In genomic region chr3:100818709-100819108, GRCm38 (mm10) we compare ENCODE assay signal across 25 mouse cellular contexts. TPM values are rescaled to one million over a fixed set of nuclear protein-coding genes. Genes with fewer than 3 reads are reported as not detected.
DNase-seq lines count a peak whose midpoint lies in the region; ATAC-seq and TF ChIP-seq lines count a peak whose summit lies in the region.
"Had no signal": no experiment of that assay in that cellular context is flagged by ENCODE, and none has a peak within 500 bp of the region (broad histone marks: within the 10 kb centered on the region; RNA-seq: fewer than 3 reads in every experiment).

No protein-coding gene starts in this region.

- no peaks in the 10 kb centered on the region; the same call in 1 of the 2 replicates for H3K4me1 ChIP-seq in lung, adult 2 months (ENCODE audit: control insufficient read depth, insufficient read depth, low read length)
- H3K4me1 ChIP-seq in stomach, embryonic 16.5 days (ENCODE audit: control insufficient read depth, insufficient read depth, low read length), result peaks cover 10% of the 10 kb centered on the region
- H3K4me1 ChIP-seq: midbrain, embryonic 12.5 days had no signal

- 46% methylated on average over 4 of the region's 4 CpGs for WGBS in lung, adult 2 months
- WGBS in stomach, embryonic 16.5 days, result 53% methylated on average over 4 of the region's 4 CpGs

- no peak for TF ChIP-seq CTCF in lung, adult 2 months (IDR thresholded peaks at IDR 0.05; ENCODE audit: insufficient read depth, low read length)

- no peak overlapping the region for H3K4me2 ChIP-seq in stomach, embryonic 16.5 days (ENCODE audit: low read depth, low read length)
- H3K4me2 ChIP-seq: embryonic facial prominence, embryonic 12.5 days; hindbrain, embryonic 14.5 days; intestine, embryonic 15.5 days; limb, embryonic 15.5 days; lung, embryonic 15.5 days; midbrain, embryonic 12.5 days had no signal

- H3K27ac ChIP-seq in stomach, embryonic 16.5 days (ENCODE audit: low read length), result peak overlapping the region; percentile 64
- H3K27ac ChIP-seq: embryonic facial prominence, embryonic 12.5 days; heart, embryonic 10.5 days; hindbrain, embryonic 14.5 days; intestine, embryonic 15.5 days; limb, embryonic 15.5 days; liver, embryonic 14.5 days; lung, embryonic 15.5 days; midbrain, embryonic 12.5 days had no signal

- no peaks in the 10 kb centered on the region for H3K36me3 ChIP-seq in stomach, embryonic 16.5 days (ENCODE audit: control insufficient read depth, insufficient read depth, low read length)
- H3K36me3 ChIP-seq: embryonic facial prominence, embryonic 12.5 days; heart, embryonic 10.5 days; intestine, embryonic 15.5 days; limb, embryonic 15.5 days; lung, embryonic 15.5 days; midbrain, embryonic 12.5 days had no signal

- DNase-seq in lung, postnatal 25 days (ENCODE audit: low spot score), result peak; percentile 23
- DNase-seq in lung, adult 2 months, result no peak
- peak; percentile 59 for DNase-seq in CD4-positive, CD25-positive, alpha-beta regulatory T cell, adult 2 months (ENCODE audit: low read depth, low spot score)
- DNase-seq in urinary bladder, adult 2 months (ENCODE audit: low spot score), result no peak
- DNase-seq in embryo, embryonic 10 days (ENCODE audit: low spot score), result no peak
- DNase-seq: adrenal gland, adult 2 months; cerebellum, adult 11-12 months; cerebellum, postnatal 10 days; forebrain, postnatal 0 days; gastrocnemius, postnatal 36 days; heart, postnatal 4 days; kidney, adult 8-10 months; kidney, postnatal 10 days; left cerebral cortex, postnatal 4 days had no signal

- TF ChIP-seq POLR2A in lung, adult 2 months (IDR thresholded peaks at IDR 0.05; ENCODE audit: borderline replicate concordance, extremely low read depth, low read depth, low read length), result no peak

- H3K27me3 ChIP-seq in stomach, embryonic 16.5 days (ENCODE audit: control insufficient read depth, insufficient read depth, low read length), result no peaks in the 10 kb centered on the region
- H3K27me3 ChIP-seq: embryonic facial prominence, embryonic 12.5 days; intestine, embryonic 15.5 days; limb, embryonic 15.5 days; lung, embryonic 15.5 days; midbrain, embryonic 12.5 days had no signal

- peaks cover 4% of the 10 kb centered on the region; the same call in 1 of the 2 replicates for H3K9me3 ChIP-seq in stomach, embryonic 16.5 days (replicated peaks; ENCODE audit: control insufficient read depth, low read length)
- H3K9me3 ChIP-seq: embryonic facial prominence, embryonic 12.5 days; heart, embryonic 10.5 days; intestine, embryonic 15.5 days; limb, embryonic 15.5 days; lung, embryonic 15.5 days; midbrain, embryonic 12.5 days had no signal

- ATAC-seq in activated CD4-positive, CD25-positive, alpha-beta regulatory T cell, adult 4 months, result peak; percentile 52
- peak; percentile 64; the same call in 1 of the 2 replicates for ATAC-seq in stomach, embryonic 16.5 days (ENCODE audit: insufficient read depth, low FRiP score)
- ATAC-seq: forebrain, postnatal 0 days; intestine, embryonic 15.5 days had no signal

- H3K4me3 ChIP-seq in lung, adult 2 months (replicated peaks; ENCODE audit: extremely low read depth, low read depth, low read length), result no peak overlapping the region
- H3K4me3 ChIP-seq in stomach, embryonic 16.5 days (replicated peaks; ENCODE audit: low read length), result no peak overlapping the region
- H3K4me3 ChIP-seq: embryonic facial prominence, embryonic 12.5 days; heart, embryonic 10.5 days; intestine, embryonic 15.5 days; limb, embryonic 15.5 days; lung, embryonic 15.5 days; midbrain, embryonic 12.5 days had no signal

- no peak overlapping the region for H3K9ac ChIP-seq in stomach, embryonic 16.5 days (ENCODE audit: low read length)
- H3K9ac ChIP-seq: embryonic facial prominence, embryonic 12.5 days; forebrain, postnatal 0 days; hindbrain, embryonic 14.5 days; intestine, embryonic 15.5 days; limb, embryonic 15.5 days; liver, embryonic 14.5 days; lung, embryonic 15.5 days; midbrain, embryonic 12.5 days had no signal

RNA-seq across cellular contexts. Expression of gene Vtcn1, which starts 6.5 kb away (rescaled TPM):
- 1.3 and 2.2 TPM in 2 replicates for polyA plus RNA-seq in lung, adult 2 months (2012; rRNA removed)
- not detected for polyA plus RNA-seq in activated CD4-positive, CD25-positive, alpha-beta regulatory T cell, adult 4 months (2017; shearing (Covaris generic))
- 2.1 and 3.1 TPM in 2 replicates for polyA plus RNA-seq in stomach, embryonic 16.5 days (2015; fragmentation: Nextera tagmentation; extraction: Ambion mirVana)
- 1.9 and 2.7 TPM in 2 replicates for polyA plus RNA-seq in urinary bladder, adult 2 months (2012; rRNA removed)
- polyA plus RNA-seq: adrenal gland, adult 2 months; embryonic facial prominence, embryonic 12.5 days; forebrain, postnatal 0 days; hindbrain, embryonic 14.5 days; liver, embryonic 14.5 days; neural tube, embryonic 11.5 days had no signal

Comparison
In these comparisons a context has a peak if more than half of its experiments do, and no peak if none do; other contexts are left out.
1. DNase-seq: peak in lung, postnatal 25 days (single experiment) and CD4-positive, CD25-positive, alpha-beta regulatory T cell, adult 2 months (single experiment); none in lung, adult 2 months (single experiment), urinary bladder, adult 2 months (single experiment) and embryo, embryonic 10 days (single experiment).